Mouse (Mus musculus) liver, embryonic 14.5 days (tissue): Measurements from ENCODE around the gene Ccdc28a. TPM values are rescaled to one million over a fixed set of nuclear protein-coding genes. Genes with fewer than 3 reads are reported as not detected.

ENCODE experiments used
- ATAC-seq: fragments of 200-750 bp; cut with Nextera tagmentation; 2 replicates; pipeline ENCODE4 v1.8.0; 2017; ENCODE audit warnings: moderate number of reproducible peaks, mild to moderate bottlenecking, moderate library complexity; ENCODE audit not compliant: insufficient read depth
- DNase-seq, 3 experiments: peaks; one replicate each; pipeline ENCODE4 v3.0.0-alpha.2; 2012 to 2013; ENCODE audit warnings: low read depth in 3 of 3, low spot score in 3 of 3
- H3K27ac ChIP-seq: fragments of 300-500 bp; sonication (generic); 2 replicates; pipeline ENCODE4 v1.5.1; 2014; ENCODE audit warnings: moderate library complexity, mild to moderate bottlenecking, control low read depth, inconsistent platforms
- H3K27me3 ChIP-seq: fragments of 300-500 bp; sonication (generic); 2 replicates; pipeline ENCODE4 v1.6.1; 2014; ENCODE audit warnings: mild to moderate bottlenecking, low read length, moderate library complexity; ENCODE audit not compliant: control insufficient read depth, insufficient read depth
- H3K36me3 ChIP-seq: fragments of 300-500 bp; sonication (generic); replicated peaks from 2 replicates; pipeline ENCODE4 v1.6.1; 2014; ENCODE audit warnings: low read depth; ENCODE audit not compliant: control insufficient read depth, insufficient read depth
- H3K4me1 ChIP-seq, 2 experiments: fragments of 200-500 bp in 1 of 2; fragments of 300-500 bp in 1 of 2; sonication (generic) in 1 of 2; replicated peaks; 2 replicates each; pipeline ENCODE4 v1.6.1; 2012 to 2014; ENCODE audit warnings: antibody characterized with exemption in 1 of 2, inconsistent platforms in 1 of 2, low read length in 1 of 2; ENCODE audit not compliant: control insufficient read depth in 2 of 2, insufficient read depth in 2 of 2
- H3K4me2 ChIP-seq: fragments of 300-500 bp; sonication (generic); 2 replicates; pipeline ENCODE4 v1.6.1; 2014; ENCODE audit warnings: low read depth, mild to moderate bottlenecking, control low read depth, moderate library complexity
- H3K4me3 ChIP-seq, 2 experiments: fragments of 200-500 bp in 1 of 2; fragments of 300-500 bp in 1 of 2; sonication (generic) in 1 of 2; 2 replicates each; pipeline ENCODE4 v1.5.1; 2012 to 2014; ENCODE audit warnings: low read depth in 2 of 2, low read length in 2 of 2, mild to moderate bottlenecking in 2 of 2, control low read depth in 1 of 2, inconsistent platforms in 1 of 2, moderate library complexity in 1 of 2; ENCODE audit not compliant: insufficient read depth in 1 of 2
- H3K9ac ChIP-seq: fragments of 300-500 bp; sonication (generic); replicated peaks from 2 replicates; pipeline ENCODE4 v1.6.1; 2014; ENCODE audit warnings: mild to moderate bottlenecking, control low read depth, moderate library complexity
- H3K9me3 ChIP-seq: fragments of 300-500 bp; sonication (generic); 2 replicates; pipeline ENCODE4 v1.6.1; 2016; ENCODE audit warnings: low read length, mixed read lengths; ENCODE audit not compliant: control insufficient read depth
- CTCF ChIP-seq: IDR thresholded peaks from 2 replicates; pipeline ENCODE4 v1.5.1; 2016; ENCODE audit warnings: antibody characterized with exemption, low read depth, control low read depth
- EP300 ChIP-seq: IDR thresholded peaks from 2 replicates; pipeline ENCODE4 v1.6.1; 2016; ENCODE audit warnings: antibody characterized with exemption, low read depth
- WGBS: fragments of 180-500 bp; shearing (Covaris S2); extraction: QIAGEN DNeasy Blood & Tissue Kit; methylation state at CpG from one replicate; pipeline ENCODE4 v1.1.7; 2014; ENCODE audit not compliant: insufficient replicate concordance; 5-methylcytosine and 5-hydroxymethylcytosine counted together
- polyA plus RNA-seq, 2 experiments: library from polyadenylated mRNA; depleted of rRNA in 1 of 2; stranded (reverse) in 1 of 2; unstranded in 1 of 2; fragments of >200 nt; fragmentation: Nextera tagmentation in 1 of 2; extraction: Ambion mirVana in 1 of 2; gene quantifications; 2 replicates each; pipeline versions ENCODE4 v1.2.1 to v1.2.3; 2012 to 2014

Ccdc28a gene
- polyA plus RNA-seq, 2 experiments, result 6.2 to 6.6 TPM

DNA sequence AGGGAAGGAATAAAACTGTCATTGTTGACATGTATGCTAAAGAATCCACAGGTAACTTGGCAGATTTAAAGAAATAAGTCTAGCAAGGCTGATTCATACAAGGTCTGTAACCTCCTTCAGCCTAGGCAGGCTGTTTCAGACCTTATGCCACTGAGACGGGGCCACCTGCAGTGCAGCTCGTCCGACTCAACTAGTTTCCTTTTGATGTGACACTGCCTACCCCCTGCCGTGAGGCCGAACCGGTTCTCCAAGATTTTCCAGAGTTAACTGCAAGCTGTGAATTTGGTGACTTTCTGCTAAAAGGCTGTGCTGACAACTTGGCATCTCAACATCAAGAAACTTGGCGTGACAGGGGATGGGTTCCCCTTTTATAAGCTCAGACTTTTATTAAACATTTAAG, 30.7 kb downstream of the Ccdc28a start:
- H3K27me3 ChIP-seq, result no peaks in the 10 kb centered on the region

DNA sequence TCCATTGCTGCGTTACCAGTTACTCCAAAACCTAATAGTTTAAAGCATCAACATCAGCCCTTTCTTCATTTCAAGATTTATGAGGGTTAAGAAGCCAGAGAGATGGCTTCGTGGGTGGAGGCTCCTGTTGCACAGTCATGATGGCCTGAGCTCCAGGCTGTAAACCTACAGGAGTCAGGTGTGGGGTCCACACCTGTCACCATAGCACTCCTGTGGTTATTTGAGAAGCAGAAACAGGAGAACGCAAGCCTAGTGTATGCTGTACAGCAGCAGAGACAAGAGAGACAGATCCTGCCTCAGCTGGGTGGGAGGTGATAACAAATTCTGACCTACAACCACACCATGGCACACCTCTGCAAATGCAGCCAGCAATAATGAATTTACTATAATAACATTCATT, 32.4 kb downstream of the Ccdc28a start:
- DNase-seq, result no peak
- no peak for ATAC-seq
- H3K27me3 ChIP-seq, result no peaks in the 10 kb centered on the region
- 54% methylated on average over 3 of the region's 3 CpGs for WGBS
- TF ChIP-seq CTCF, result no peak
- no peak for TF ChIP-seq EP300
- no peak overlapping the region for H3K4me2 ChIP-seq
- H3K4me3 ChIP-seq, result no peak overlapping the region
- no peaks in the 10 kb centered on the region for H3K9me3 ChIP-seq
- H3K27ac ChIP-seq, result no peak overlapping the region
- H3K36me3 ChIP-seq, result no peaks in the 10 kb centered on the region
- H3K4me1 ChIP-seq, result no peaks in the 10 kb centered on the region
- H3K9ac ChIP-seq, result no peak overlapping the region

More for the DNA sequence above, 30.7 kb downstream of the Ccdc28a start:
- no peak overlapping the region for H3K4me3 ChIP-seq
- H3K27ac ChIP-seq, result no peak overlapping the region
- no peaks in the 10 kb centered on the region for H3K36me3 ChIP-seq
- DNase-seq, result no peak
- H3K9me3 ChIP-seq, result no peaks in the 10 kb centered on the region
- TF ChIP-seq EP300 (no peak), CTCF (no peak)
- no peak overlapping the region for H3K9ac ChIP-seq
- H3K4me2 ChIP-seq, result no peak overlapping the region
- 35% methylated on average over 7 of the region's 7 CpGs for WGBS
- no peak for ATAC-seq
- no peaks in the 10 kb centered on the region for H3K4me1 ChIP-seq

DNA sequence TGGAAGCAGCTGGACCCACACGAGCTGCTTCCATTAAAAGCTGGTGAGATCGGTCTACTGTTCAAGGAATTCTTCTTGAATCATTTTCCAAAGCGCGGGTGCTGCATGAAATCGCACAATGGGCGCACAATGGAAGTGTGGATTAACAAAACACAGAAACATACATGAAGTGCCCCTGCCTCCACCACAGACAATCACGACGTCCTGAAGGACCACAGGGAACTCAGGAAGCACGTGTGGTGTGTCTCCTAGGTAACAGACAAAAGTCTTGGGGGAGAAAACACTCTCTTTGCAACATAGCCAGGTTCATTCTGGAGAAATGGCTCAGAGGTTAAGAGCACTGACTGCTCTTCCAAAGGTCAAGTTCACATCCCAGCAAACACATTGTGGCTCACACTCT, 34.1 kb downstream of the Ccdc28a start:
- Histone ChIP-seq H3K4me2 (no peak overlapping the region), H3K27me3 (no peaks in the 10 kb centered on the region), H3K36me3 (no peaks in the 10 kb centered on the region), H3K27ac (no peak overlapping the region), H3K9ac (no peak overlapping the region), H3K4me3 (no peak overlapping the region), H3K4me1 (no peaks in the 10 kb centered on the region), H3K9me3 (no peaks in the 10 kb centered on the region)
- DNase-seq (no peak), ATAC-seq (no peak)
- TF ChIP-seq EP300 (no peak), CTCF (no peak)
- WGBS, result 57% methylated on average over 9 of the region's 9 CpGs

DNA sequence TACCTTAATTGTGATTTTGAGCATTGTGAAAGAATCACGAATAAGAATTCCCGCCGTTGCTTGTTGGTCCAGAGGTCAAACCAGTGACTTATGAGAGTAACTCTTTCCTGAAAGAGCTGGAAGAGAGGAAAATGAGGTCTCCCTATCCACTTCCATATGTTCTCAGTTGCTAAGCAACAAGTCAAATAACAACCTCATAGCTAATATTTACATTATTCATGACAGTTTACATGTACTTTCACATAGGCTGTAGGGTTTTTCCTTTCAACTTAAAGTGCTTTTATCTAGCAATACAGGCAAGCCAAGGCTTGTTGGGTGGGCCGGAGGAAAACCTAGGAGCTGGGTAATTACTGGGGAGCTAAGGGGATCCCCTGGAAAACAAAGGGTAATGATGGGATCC, 34.9 kb downstream of the Ccdc28a start:
- no peak overlapping the region for H3K4me2 ChIP-seq
- no peak for TF ChIP-seq CTCF
- no peak for TF ChIP-seq EP300
- H3K27ac ChIP-seq, result no peak overlapping the region
- ATAC-seq (no peak), DNase-seq (no peak)
- 61% methylated on average over 4 of the region's 4 CpGs for WGBS
- no peaks in the 10 kb centered on the region for H3K27me3 ChIP-seq
- no peaks in the 10 kb centered on the region for H3K36me3 ChIP-seq
- H3K4me1 ChIP-seq, result no peaks in the 10 kb centered on the region
- H3K9me3 ChIP-seq, result no peaks in the 10 kb centered on the region
- H3K9ac ChIP-seq, result no peak overlapping the region
- no peak overlapping the region for H3K4me3 ChIP-seq

DNA sequence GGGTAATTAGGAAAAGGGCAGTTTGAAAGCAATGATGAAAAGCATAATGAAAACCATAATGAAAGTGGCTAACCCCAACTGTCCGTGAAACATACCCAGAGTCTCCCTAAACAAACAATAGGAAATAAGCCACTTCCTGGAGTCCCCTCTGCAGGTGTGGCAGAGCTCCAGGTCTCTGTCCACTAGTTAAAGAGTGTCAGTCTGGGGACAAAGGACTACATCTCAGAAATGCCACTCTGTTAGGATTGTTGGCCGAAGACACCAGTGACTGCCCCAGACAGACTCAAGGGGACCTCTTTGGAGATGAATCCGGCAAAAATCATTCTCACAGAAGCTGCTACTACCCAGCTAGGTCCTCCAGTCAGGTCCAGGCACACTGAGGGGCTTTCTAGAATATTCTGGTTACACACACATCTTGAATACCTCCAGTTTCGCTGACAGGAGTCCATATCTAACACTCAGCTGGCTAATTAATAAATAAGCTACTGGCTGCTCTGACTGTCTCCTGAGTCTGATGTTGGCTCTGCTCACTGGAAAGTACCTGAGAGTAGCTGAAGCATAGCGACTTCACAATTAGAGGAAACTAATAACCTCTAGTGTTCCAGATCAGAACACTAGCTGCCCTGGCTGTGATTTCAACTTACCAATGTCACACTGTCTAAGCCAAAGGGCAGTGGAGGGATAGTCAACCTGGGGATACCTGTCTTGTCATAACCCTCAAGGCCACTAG, 36.3 kb downstream of the Ccdc28a start:
- H3K36me3 ChIP-seq, result no peaks in the 10 kb centered on the region
- no peak overlapping the region for H3K27ac ChIP-seq
- H3K4me3 ChIP-seq, result no peak overlapping the region
- H3K9me3 ChIP-seq, result no peaks in the 10 kb centered on the region
- 0 out of 4 replicates have a peak, but pooled peaks cover 0 to 2% of the 10 kb centered on the region in 2 experiments for H3K4me1 ChIP-seq
- H3K9ac ChIP-seq, result no peak overlapping the region
- no peak for ATAC-seq
- no peaks in the 10 kb centered on the region for H3K27me3 ChIP-seq
- DNase-seq, result no peak
- WGBS, result 63% methylated on average over 5 of the region's 5 CpGs
- H3K4me2 ChIP-seq, result no peak overlapping the region
- no peak for TF ChIP-seq CTCF
- no peak for TF ChIP-seq EP300
